Mouse (Mus musculus): ENCODE results near the gene Cd24a. TPM values are rescaled to one million over a fixed set of nuclear protein-coding genes. Genes with fewer than 3 reads are reported as not detected.

The Cd24a gene
- polyA plus RNA-seq, 1 experiment from 2014 or later = 501 TPM

DNA sequence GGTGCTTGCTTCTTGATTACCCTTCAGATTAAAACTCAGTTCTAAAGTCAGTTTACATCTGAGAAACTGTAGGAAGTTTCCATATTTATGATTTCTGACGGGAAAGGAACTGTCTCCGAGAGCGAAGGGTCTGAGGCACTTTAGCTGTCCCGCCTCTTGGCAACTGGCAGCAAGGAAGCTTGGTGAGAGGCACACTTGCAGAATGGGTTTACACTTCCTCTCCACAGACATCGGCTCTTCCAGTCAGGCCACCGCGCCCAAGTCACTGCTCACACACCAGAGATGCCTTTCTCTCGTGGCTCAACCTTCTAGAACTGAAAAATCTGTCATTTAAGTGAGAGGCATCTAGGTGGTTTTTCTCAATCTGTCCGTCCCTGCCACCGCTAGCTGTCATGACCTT, 13.4 kb downstream of the Cd24a start:
- H3K4me3 ChIP-seq (replicated peaks) = no peak overlapping the region
- no peak for ATAC-seq (ENCODE audit: low FRiP score)
- H3K4me1 ChIP-seq = no peaks in the 10 kb centered on the region
- H3K9ac ChIP-seq = no peak overlapping the region
- H3K27me3 ChIP-seq = peaks cover 3% of the 10 kb centered on the region; the same call in 1 of the 2 replicates
- no peaks in the 10 kb centered on the region for H3K36me3 ChIP-seq (replicated peaks)
- no peak overlapping the region for H3K4me2 ChIP-seq
- WGBS = 88% methylated on average over 10 of the region's 10 CpGs
- no peaks in the 10 kb centered on the region for H3K9me3 ChIP-seq
- no peak overlapping the region for H3K27ac ChIP-seq

DNA sequence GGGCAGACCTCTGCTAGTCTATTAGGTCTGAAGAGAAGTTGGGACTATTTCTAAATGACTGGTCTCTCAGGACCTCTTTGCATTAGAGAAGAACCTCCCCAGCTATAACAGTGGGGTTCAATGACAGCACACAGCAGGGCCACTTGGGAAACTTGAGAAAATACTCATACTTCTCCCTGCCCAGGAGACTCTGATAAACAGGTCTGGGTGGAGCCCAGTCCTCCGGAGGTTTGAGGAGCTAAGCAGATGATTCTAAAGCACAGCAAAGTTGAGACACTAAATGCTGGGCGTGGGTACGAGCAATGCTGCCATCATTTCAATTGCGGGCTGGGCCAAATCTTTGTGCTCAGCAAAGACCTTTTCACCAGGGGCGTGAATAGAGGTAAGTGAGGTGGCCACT, 15.1 kb downstream of the Cd24a start:
- H3K36me3 ChIP-seq (replicated peaks) = no peaks in the 10 kb centered on the region

DNA sequence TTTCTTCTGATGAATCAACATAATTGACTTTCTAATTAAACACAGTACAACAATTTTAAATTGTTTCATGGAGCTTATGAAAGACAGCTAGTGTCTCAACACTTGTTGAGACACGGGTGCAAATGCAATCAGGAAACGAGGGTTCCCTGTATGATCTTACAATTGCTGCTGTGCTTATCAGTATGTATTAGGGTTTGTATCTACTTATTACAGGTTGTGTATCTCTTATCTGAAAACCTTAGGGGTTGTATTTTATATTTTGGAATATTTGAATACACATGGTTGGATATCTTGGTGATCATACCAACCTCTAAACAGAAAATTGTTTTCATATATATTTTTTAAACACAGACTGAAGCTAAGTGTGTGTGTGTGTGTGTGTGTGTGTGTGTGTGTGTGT, 16.1 kb downstream of the Cd24a start:
- no peak for ATAC-seq (ENCODE audit: low FRiP score)

More for the DNA sequence above, 15.1 kb downstream of the Cd24a start:
- Histone ChIP-seq H3K4me3 (replicated peaks) (no peak overlapping the region), H3K27ac (no peak overlapping the region), H3K4me2 (no peak overlapping the region), H3K9ac (no peak overlapping the region), H3K4me1 (no peaks in the 10 kb centered on the region), H3K27me3 (no peaks in the 10 kb centered on the region; the same call in 1 of the 2 replicates), H3K9me3 (no peaks in the 10 kb centered on the region)
- 81% methylated on average over 5 of the region's 5 CpGs for WGBS
- no peak for ATAC-seq (ENCODE audit: low FRiP score)

DNA sequence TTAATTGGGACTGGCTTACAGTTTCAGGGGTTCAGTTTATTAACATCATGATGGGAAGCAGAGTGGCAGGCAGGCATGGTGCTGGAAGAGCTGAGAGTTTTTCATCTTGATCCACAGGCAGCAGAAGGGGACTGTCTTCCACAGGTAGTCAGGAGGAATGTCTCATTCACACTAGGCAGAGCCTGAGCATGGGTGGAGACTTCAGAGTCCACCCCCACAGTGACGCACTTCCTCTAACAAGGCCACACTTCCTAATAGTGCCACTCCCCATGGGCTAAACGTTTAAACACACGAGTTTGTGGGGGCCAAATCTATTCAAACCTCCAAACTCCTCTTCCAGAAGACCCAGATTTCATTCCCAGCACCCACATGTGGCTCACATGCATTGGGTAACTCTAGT, 16.8 kb downstream of the Cd24a start:
- no peak for ATAC-seq (ENCODE audit: low FRiP score)
- no peaks in the 10 kb centered on the region for H3K9me3 ChIP-seq
- no peaks in the 10 kb centered on the region for H3K27me3 ChIP-seq
- H3K4me1 ChIP-seq = no peaks in the 10 kb centered on the region
- no peak overlapping the region for H3K27ac ChIP-seq
- no peak overlapping the region for H3K4me2 ChIP-seq
- no peak overlapping the region for H3K4me3 ChIP-seq (replicated peaks)
- no peaks in the 10 kb centered on the region for H3K36me3 ChIP-seq (replicated peaks)
- WGBS = 72% methylated on average over 3 of the region's 3 CpGs
- no peak overlapping the region for H3K9ac ChIP-seq

More for the DNA sequence above, 16.1 kb downstream of the Cd24a start:
- Histone ChIP-seq H3K4me2 (no peak overlapping the region), H3K4me1 (no peaks in the 10 kb centered on the region), H3K27me3 (no peaks in the 10 kb centered on the region; the same call in 1 of the 2 replicates), H3K4me3 (replicated peaks) (no peak overlapping the region), H3K9ac (no peak overlapping the region), H3K9me3 (no peaks in the 10 kb centered on the region), H3K36me3 (replicated peaks) (no peaks in the 10 kb centered on the region), H3K27ac (no peak overlapping the region)
- 80% methylated on average over 2 of the region's 2 CpGs for WGBS

DNA sequence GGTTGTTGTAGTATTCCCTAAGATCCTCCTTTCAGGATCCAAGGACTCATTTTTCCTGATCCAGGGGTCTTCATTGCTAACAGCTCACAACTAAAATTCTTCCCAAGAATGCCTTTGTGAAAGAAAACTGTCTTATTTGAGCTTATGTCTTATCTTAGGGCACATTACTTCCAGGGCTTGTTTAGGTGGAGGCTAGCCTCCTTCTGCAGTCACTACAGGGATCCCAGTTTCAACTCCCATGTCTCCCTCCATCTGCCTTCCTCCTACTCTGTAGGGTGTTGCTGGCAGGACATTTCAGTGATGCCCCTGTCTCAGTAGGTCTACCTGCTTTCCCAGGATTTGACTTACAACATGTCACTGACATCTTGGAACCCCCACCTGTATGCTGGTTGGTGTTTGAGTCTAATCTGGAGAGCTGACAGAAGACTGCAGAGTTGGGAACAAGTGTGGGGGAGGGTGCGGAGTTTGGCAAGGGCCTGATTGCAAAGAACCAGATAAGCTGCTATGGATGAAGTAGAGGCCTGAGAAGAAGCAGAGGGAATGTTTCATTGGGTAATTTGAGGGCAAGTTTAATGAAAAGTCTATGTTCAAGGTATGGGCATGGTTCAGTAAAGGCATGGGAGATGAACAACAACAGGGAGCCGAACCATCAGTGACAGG, 20.1 kb downstream of the Cd24a start:
- ATAC-seq (ENCODE audit: low FRiP score) = no peak
- 96% methylated on average over 2 of the region's 2 CpGs for WGBS
- no peak overlapping the region for H3K4me2 ChIP-seq

DNA sequence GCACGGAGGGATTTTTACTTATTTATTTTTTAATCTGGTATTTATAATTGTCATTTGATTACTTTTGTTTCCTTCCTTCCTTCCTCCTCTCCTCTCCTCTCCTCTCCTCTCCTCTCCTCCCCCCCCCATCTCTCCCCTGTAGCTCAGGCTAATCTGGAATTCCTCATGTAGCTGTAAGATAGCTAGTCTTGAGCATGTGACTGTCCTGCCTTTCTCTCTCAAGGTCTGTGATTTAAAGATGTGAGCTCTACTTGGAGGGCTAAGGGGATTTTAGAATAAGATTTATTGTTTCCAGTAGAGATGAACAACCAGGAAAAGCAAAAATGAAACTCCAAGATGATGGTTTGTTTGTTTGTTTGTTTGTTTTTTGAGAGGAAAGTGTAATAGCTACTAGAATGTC, 23.0 kb downstream of the Cd24a start:
- no peak overlapping the region for H3K27ac ChIP-seq
- no peaks in the 10 kb centered on the region for H3K36me3 ChIP-seq (replicated peaks)
- no peak for ATAC-seq (ENCODE audit: low FRiP score)
- H3K9ac ChIP-seq = no peak overlapping the region
- H3K9me3 ChIP-seq = no peaks in the 10 kb centered on the region
- peaks cover 6% of the 10 kb centered on the region for H3K4me1 ChIP-seq
- H3K4me3 ChIP-seq (replicated peaks) = no peak overlapping the region
- H3K4me2 ChIP-seq = no peak overlapping the region
- H3K27me3 ChIP-seq = no peaks in the 10 kb centered on the region
- 82% methylated on average over 1 of the region's 1 CpGs for WGBS

More for the DNA sequence above, 20.1 kb downstream of the Cd24a start:
- Histone ChIP-seq H3K27me3 (no peaks in the 10 kb centered on the region), H3K4me1 (peaks cover 6% of the 10 kb centered on the region), H3K4me3 (replicated peaks) (no peak overlapping the region), H3K9ac (no peak overlapping the region), H3K36me3 (replicated peaks) (no peaks in the 10 kb centered on the region), H3K27ac (no peak overlapping the region), H3K9me3 (no peaks in the 10 kb centered on the region)

DNA sequence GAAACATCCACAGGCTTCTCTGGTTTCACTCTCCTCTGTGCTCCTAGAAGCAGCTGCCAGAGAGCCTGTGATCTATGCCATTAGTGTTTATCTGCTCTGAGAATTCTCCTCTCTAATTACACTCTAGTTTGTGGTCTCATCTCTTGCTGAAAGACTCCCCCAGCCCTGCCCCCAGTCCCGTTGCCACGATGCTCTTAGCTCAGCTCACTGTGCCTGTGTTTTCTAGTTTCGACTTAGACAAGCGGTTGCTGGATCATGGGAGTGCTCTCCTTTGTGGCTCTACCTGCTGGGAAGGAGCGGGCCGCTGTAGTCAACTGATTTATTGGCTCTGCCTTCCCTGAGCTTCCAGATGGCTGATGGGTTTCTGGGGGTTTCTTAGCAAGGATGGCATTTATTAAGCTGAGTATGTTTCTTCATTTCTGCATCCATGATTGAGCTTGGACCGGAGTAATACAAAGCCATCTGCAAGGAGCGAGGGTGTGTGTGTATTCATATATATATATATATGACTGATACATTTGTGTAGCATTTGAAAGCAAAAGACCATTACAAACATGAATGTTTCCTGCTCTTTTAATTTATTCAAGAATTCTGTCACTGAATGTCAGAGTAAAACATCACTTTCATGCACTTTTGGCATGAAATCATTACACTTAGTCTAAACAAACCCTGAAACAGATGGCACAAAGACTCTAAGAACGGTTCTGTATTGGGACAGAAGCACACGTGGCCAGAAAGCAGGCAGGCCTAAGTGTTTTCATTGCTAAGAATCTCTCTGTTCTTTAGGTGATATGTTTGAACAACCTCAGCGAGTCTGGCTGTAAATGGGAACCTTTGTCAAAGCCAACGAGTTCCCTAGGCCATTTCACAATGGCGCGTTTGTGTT, 23.7 kb downstream of the Cd24a start:
- H3K4me3 ChIP-seq (replicated peaks) = no peak overlapping the region
- H3K9me3 ChIP-seq = no peaks in the 10 kb centered on the region
- H3K36me3 ChIP-seq (replicated peaks) = no peaks in the 10 kb centered on the region
- no peak overlapping the region for H3K4me2 ChIP-seq
- no peak for ATAC-seq (ENCODE audit: low FRiP score)
- WGBS = 51% methylated on average over 14 of the region's 14 CpGs
- H3K27me3 ChIP-seq = no peaks in the 10 kb centered on the region
- H3K27ac ChIP-seq = 0 out of 2 replicates have a peak overlapping the region, but pooled peaks have one; percentile 54
- peaks cover 6% of the 10 kb centered on the region for H3K4me1 ChIP-seq
- no peak overlapping the region for H3K9ac ChIP-seq

DNA sequence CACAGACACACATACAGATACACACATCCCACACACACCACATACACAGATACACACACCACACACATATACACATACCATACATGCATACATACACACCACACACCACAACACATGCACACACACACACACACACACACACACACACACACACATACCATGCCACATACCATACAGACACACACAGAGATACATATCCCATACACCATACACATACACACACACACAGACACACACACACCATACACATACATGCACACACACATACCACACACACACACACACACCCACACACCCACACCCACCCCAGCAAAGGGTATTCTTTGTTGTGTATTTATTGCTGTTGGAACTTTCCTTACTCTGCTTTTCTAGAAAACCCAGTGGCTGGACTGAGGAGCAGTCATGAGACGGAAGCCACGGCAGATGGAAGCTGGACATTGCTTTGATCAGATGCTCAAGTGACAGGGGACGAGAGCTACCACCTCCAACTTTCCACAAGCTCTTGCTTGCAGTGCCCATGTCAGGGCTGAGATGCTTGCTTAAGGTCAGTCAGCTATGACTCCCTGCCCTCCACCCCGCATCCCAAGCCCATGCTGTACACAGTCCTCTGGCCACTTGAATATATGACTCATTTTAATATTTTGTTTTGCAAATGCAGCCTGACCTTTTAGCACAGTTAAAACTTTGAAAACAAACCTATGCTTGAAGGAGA, 26.0 kb downstream of the Cd24a start:
- Histone ChIP-seq H3K27me3 (0 out of 2 replicates have a peak, but pooled peaks cover 2% of the 10 kb centered on the region), H3K4me2 (no peak overlapping the region), H3K27ac (no peak overlapping the region), H3K36me3 (replicated peaks) (no peaks in the 10 kb centered on the region), H3K9me3 (no peaks in the 10 kb centered on the region), H3K9ac (0 out of 2 replicates have a peak overlapping the region, but pooled peaks have one; percentile 17), H3K4me1 (peaks cover 6% of the 10 kb centered on the region), H3K4me3 (replicated peaks) (no peak overlapping the region)
- ATAC-seq (ENCODE audit: low FRiP score) = no peak
- 86% methylated on average over 4 of the region's 4 CpGs for WGBS

DNA sequence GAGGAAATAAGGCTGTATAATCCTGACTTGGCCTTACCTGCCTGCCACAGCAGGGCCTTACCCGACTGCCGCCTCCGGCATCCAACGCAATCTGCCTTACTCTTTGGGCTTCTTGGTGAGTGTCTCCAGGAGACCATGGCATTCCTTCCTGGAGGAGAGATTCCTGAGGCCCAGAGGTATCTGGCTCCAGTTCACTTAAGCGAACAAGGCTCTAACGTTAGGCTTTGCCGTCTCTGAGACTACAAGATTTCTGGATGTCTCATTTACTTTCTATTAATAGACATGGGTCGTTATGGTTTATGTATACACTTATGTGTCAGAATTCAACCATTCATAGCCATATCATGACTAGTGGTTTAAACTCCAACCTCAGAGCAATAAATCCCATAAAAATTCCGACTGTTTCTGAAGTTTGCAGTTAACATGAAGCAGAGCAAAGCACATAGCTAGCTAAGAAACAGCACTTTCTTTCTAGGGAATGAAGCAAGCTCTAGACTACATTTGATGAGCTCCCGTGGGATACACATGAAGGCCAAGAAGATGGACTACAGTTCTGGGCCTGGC, 26.7 kb downstream of the Cd24a start:
- no peak overlapping the region for H3K4me3 ChIP-seq (replicated peaks)
- no peak overlapping the region for H3K27ac ChIP-seq
- no peaks in the 10 kb centered on the region for H3K36me3 ChIP-seq (replicated peaks)
- H3K9me3 ChIP-seq = no peaks in the 10 kb centered on the region
- H3K4me1 ChIP-seq = peaks cover 6% of the 10 kb centered on the region
- ATAC-seq (ENCODE audit: low FRiP score) = no peak
- 0 out of 2 replicates have a peak, but pooled peaks cover 2% of the 10 kb centered on the region for H3K27me3 ChIP-seq
- WGBS = 89% methylated on average over 10 of the region's 10 CpGs
- no peak overlapping the region for H3K4me2 ChIP-seq
- H3K9ac ChIP-seq = no peak overlapping the region

DNA sequence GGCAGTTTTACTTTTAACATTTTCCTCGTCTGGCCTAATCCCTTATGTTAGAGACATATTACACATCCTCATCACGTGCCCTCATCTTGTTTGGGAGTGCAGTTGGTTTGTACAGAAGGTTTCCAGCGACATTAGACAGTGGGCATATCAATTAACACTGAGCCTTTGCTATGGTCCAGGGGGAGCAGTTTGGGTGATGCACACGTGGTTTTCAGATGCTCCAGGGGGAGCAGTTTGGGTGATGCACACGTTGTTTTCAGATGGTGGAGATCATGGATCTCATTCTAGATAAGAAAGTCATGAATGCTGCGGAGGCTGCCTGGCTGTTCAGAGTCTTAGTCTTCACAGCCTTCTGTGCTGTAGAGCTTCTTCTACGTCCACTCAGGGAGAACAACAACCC, 27.8 kb downstream of the Cd24a start:
- no peaks in the 10 kb centered on the region for H3K36me3 ChIP-seq (replicated peaks)
- no peak for ATAC-seq (ENCODE audit: low FRiP score)
- no peak overlapping the region for H3K4me2 ChIP-seq
- H3K27me3 ChIP-seq = 0 out of 2 replicates have a peak, but pooled peaks cover 2% of the 10 kb centered on the region
- H3K4me1 ChIP-seq = peaks cover 6% of the 10 kb centered on the region
- H3K9me3 ChIP-seq = no peaks in the 10 kb centered on the region
- no peak overlapping the region for H3K4me3 ChIP-seq (replicated peaks)
- H3K27ac ChIP-seq = no peak overlapping the region
- H3K9ac ChIP-seq = no peak overlapping the region
- 80% methylated on average over 7 of the region's 7 CpGs for WGBS

DNA sequence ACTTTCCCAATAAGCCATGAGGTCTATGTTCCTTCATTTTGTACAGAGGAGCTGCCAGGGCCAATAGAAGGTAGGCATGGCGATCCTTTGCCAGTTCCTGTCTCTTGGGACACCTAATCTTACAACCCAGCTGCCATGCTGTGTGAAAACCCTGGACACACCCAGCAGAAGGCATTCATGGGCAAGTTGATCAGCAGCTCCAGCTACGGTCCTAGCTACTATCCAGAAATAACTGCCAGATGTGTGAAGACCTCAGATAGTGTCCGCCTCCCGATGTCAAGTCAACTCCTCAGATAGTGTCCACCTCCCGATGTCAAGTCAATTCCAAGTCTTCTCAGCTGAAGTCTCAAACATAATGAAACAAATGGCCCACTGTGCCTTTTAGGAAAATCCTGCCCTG, 31.4 kb downstream of the Cd24a start:
- no peak overlapping the region for H3K9ac ChIP-seq
- WGBS = 89% methylated on average over 5 of the region's 5 CpGs

DNA sequence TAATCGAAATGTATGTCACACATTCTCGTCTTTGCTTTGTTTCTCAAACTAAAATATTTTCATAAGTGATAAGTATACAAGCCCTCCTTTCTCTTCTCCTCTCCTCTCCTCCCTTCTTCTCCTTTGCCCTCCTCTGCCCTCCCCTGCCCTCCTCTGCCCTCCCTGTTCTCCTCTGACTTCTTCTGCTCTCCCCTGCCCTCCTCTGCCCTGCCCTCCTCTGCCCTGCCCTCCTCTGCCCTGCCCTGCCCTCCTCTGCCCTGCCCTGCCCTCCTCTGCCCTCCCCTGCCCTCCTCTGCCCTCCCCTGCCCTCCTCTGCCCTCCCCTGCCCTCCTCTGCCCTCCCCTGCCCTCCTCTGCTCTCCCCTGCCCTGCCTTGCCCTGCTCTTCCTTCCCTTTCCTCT, 31.9 kb downstream of the Cd24a start:
- WGBS = 71% methylated on average over 2 of the region's 2 CpGs
- Histone ChIP-seq H3K9ac (no peak overlapping the region), H3K27me3 (0 out of 2 replicates have a peak, but pooled peaks cover 2% of the 10 kb centered on the region), H3K4me3 (replicated peaks) (no peak overlapping the region), H3K4me2 (no peak overlapping the region), H3K4me1 (no peaks in the 10 kb centered on the region), H3K9me3 (no peaks in the 10 kb centered on the region), H3K36me3 (replicated peaks) (no peaks in the 10 kb centered on the region), H3K27ac (no peak overlapping the region)
- no peak for ATAC-seq (ENCODE audit: low FRiP score)

More for the DNA sequence above, 31.4 kb downstream of the Cd24a start:
- no peak overlapping the region for H3K27ac ChIP-seq
- no peaks in the 10 kb centered on the region for H3K36me3 ChIP-seq (replicated peaks)
- H3K4me1 ChIP-seq = no peaks in the 10 kb centered on the region
- H3K9me3 ChIP-seq = no peaks in the 10 kb centered on the region
- no peak overlapping the region for H3K4me2 ChIP-seq
- no peak for ATAC-seq (ENCODE audit: low FRiP score)
- 0 out of 2 replicates have a peak, but pooled peaks cover 2% of the 10 kb centered on the region for H3K27me3 ChIP-seq
- no peak overlapping the region for H3K4me3 ChIP-seq (replicated peaks)
